Mouse (Mus musculus): ENCODE measurements around the gene Ap4e1. TPM values are rescaled to one million over a fixed set of nuclear protein-coding genes. Genes with fewer than 3 reads are reported as not detected.
"Not testable (repeated sequence)": the region's sequence is repeated elsewhere in the genome, so short reads cannot be mapped to it uniquely, and the experiment has no call there.

The Ap4e1 gene
- polyA plus RNA-seq, 1 experiment = 3.5 TPM

DNA sequence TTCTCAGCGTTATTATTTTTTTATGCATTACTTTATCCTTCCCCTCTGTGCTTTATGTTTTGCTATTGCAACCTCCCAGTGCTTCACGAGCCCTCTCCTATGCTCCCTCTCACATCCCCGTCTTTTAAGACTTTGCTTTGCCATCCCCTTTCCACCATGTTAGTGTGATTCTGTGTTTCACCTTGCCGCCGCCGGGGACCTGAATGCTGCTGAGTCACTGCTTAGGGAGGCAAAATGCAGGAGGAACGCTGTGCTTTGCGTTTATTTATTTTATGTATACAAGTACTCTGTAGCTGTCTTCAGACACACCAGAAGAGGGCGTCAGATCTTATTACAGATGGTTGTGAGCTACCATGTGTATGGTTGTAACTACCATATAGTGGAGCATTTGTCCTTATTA, 69.1 kb downstream of the Ap4e1 start:
- Histone ChIP-seq H3K27me3 (ENCODE audit: control insufficient read depth, insufficient read depth, low read length) (no peaks in the 10 kb centered on the region), H3K36me3 (ENCODE audit: control insufficient read depth, insufficient read depth, low read length) (no peaks in the 10 kb centered on the region), H3K27ac (ENCODE audit: control insufficient read depth, insufficient read depth, low read depth, low read length) (no peak overlapping the region), H3K4me1 (ENCODE audit: control insufficient read depth, insufficient read depth, low read length) (no peaks in the 10 kb centered on the region), H3K4me3 (ENCODE audit: control insufficient read depth, low read depth, low read length) (no peak overlapping the region)
- TF ChIP-seq POLR2A (IDR thresholded peaks at IDR 0.05; ENCODE audit: control insufficient read depth, low read depth, low read length) = no peak
- TF ChIP-seq CTCF (IDR thresholded peaks at IDR 0.05; ENCODE audit: control insufficient read depth, insufficient read depth, insufficient replicate concordance, low read depth, low read length) = no peak

DNA sequence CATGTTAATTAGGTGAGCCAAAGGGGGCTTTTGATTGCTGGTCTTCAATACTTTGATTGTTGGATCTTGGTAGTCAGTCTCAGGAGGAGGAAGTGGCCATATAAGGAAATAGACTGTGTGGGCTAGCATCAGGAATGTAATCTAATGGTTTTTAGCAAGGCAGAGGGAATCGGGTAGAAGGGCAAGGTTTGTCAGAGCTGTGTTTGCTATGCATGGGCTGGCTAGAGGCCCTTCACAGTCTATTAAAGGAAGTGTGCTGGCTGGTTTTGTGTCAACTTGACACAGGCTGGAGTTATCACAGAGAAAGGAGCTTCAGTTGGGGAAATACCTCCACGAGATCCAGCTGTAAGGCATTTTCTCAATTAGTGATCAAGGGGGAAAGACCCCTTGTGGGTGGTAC, 70.5 kb downstream of the Ap4e1 start:
- H3K36me3 ChIP-seq (ENCODE audit: control insufficient read depth, insufficient read depth, low read length); H3K27me3 ChIP-seq (ENCODE audit: control insufficient read depth, insufficient read depth, low read length); H3K4me3 ChIP-seq (ENCODE audit: control insufficient read depth, low read depth, low read length); H3K4me1 ChIP-seq (ENCODE audit: control insufficient read depth, insufficient read depth, low read length); H3K27ac ChIP-seq (ENCODE audit: control insufficient read depth, insufficient read depth, low read depth, low read length): not testable (repeated sequence)

DNA sequence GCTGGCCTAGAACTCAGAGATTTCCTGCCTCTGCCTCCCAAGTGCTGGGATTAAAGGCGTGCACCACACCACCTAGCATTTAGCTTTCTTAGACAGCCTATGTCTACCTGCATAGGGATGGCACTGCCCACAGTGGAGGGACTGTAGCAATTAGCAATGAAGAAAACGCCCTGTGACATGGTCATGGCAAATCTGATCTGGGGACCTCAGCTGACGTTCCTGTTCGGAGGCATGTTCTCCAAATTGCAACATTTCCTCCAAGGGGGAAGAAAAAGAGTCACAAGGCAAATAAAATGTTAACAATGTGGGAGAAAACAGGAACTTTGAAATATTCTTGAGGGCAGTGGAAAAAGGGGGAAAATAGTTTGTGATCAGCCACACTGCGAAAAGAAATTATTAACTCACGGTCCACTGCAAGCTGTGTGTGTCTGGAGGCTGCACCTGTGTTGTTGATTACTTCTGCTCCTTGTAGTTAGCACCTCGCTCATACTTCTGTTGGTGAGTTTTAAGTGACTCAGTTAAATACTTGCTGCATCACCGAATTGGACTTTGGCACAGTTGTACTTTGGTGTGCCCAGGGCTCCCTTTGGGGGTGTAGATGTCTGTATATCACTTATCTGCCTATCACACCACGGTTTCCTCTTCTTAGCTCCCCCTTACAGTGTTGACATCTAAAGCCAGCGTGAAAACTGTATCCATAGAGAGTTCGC, 71.5 kb downstream of the Ap4e1 start:
- H3K27ac ChIP-seq (ENCODE audit: control insufficient read depth, insufficient read depth, low read depth, low read length) = peak overlapping the region; percentile 49
- no peak for TF ChIP-seq CTCF (IDR thresholded peaks at IDR 0.05; ENCODE audit: control insufficient read depth, insufficient read depth, insufficient replicate concordance, low read depth, low read length)
- no peaks in the 10 kb centered on the region for H3K4me1 ChIP-seq (ENCODE audit: control insufficient read depth, insufficient read depth, low read length)
- H3K27me3 ChIP-seq (ENCODE audit: control insufficient read depth, insufficient read depth, low read length) = no peaks in the 10 kb centered on the region
- H3K36me3 ChIP-seq (ENCODE audit: control insufficient read depth, insufficient read depth, low read length) = no peaks in the 10 kb centered on the region
- H3K4me3 ChIP-seq (ENCODE audit: control insufficient read depth, low read depth, low read length) = no peak overlapping the region

DNA sequence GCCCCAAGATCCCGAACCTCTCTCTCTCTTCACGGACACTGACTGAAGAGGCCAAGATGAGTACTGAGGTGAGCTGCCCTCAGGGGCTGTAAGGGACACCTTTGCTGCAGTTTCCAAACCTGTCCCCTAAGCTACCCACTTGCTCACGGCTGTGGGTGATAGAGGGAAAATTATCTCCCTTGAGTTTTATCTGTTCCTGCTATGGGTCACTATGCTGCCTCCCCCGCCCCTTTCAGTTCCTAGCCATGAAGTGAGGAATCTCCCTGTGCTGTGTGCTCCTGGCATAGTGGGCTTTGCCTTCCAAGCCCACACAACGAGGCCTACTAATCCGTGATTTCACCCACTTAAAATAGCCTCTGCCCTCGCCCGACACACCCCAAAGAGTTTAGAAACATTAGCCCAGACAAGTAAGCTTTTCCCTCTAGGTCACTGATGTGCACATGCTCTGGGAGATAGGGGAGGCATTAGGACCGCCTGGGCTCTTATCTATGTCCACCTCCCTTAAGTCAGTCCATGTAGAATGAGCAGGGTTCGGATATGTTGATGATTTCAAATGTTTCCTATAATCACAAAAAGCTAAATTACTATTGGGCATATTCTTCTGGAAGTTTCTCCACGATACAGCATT, 72.2 kb downstream of the Ap4e1 start:
- TF ChIP-seq POLR2A (IDR thresholded peaks at IDR 0.05; ENCODE audit: control insufficient read depth, low read depth, low read length) (no peak), CTCF (IDR thresholded peaks at IDR 0.05; ENCODE audit: control insufficient read depth, insufficient read depth, insufficient replicate concordance, low read depth, low read length) (no peak)
- no peak overlapping the region for H3K4me3 ChIP-seq (ENCODE audit: control insufficient read depth, low read depth, low read length)

DNA sequence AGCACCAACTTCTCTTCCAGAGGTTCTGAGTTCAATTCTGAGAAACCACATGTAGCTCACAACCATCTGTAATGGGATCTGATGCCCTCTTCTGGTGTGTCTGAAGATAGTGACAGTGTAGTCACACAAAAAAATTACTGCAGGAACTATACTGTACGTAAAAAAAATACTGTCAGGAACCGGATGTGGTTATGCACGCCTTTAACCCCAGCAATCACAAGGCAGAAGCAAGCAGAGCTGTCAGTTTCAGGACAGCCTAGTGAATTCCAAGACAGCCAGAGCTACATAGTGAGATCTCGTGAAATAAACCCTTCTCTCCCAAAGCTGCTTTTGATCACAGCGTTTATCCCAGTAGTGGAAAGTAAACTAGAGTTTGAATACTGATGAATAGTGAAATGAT, 77.7 kb downstream of the Ap4e1 start:
- Histone ChIP-seq H3K27me3 (ENCODE audit: control insufficient read depth, insufficient read depth, low read length) (no peaks in the 10 kb centered on the region), H3K4me3 (ENCODE audit: control insufficient read depth, low read depth, low read length) (no peak overlapping the region), H3K4me1 (ENCODE audit: control insufficient read depth, insufficient read depth, low read length) (no peaks in the 10 kb centered on the region), H3K27ac (ENCODE audit: control insufficient read depth, insufficient read depth, low read depth, low read length) (no peak overlapping the region), H3K36me3 (ENCODE audit: control insufficient read depth, insufficient read depth, low read length) (no peaks in the 10 kb centered on the region)
- no peak for TF ChIP-seq CTCF (IDR thresholded peaks at IDR 0.05; ENCODE audit: control insufficient read depth, insufficient read depth, insufficient replicate concordance, low read depth, low read length)
- TF ChIP-seq POLR2A (IDR thresholded peaks at IDR 0.05; ENCODE audit: control insufficient read depth, low read depth, low read length) = no peak

More for the DNA sequence above, 72.2 kb downstream of the Ap4e1 start:
- no peaks in the 10 kb centered on the region for H3K36me3 ChIP-seq (ENCODE audit: control insufficient read depth, insufficient read depth, low read length)
- no peaks in the 10 kb centered on the region for H3K4me1 ChIP-seq (ENCODE audit: control insufficient read depth, insufficient read depth, low read length)
- no peak overlapping the region for H3K27ac ChIP-seq (ENCODE audit: control insufficient read depth, insufficient read depth, low read depth, low read length)
- H3K27me3 ChIP-seq (ENCODE audit: control insufficient read depth, insufficient read depth, low read length) = no peaks in the 10 kb centered on the region

DNA sequence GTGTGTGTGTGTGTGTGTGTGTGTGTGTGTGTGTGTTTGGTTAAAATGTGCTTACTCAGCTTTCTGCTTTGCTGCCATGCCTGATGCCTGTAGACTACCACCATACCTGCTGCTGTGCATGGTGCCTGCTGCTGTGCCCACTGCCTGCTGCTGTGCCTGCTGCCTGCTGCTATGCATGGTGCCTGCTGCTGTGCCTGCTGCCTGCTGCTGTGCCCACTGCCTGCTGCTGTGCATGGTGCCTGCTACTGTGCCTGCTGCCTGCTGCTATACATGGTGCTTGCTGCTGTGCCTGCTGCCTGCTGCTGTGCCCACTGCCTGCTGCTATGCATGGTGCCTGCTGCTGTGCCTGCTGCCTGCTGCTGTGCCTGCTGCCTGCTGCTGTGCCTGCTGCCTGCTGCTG, 81.6 kb downstream of the Ap4e1 start:
- H3K27ac ChIP-seq (ENCODE audit: control insufficient read depth, insufficient read depth, low read depth, low read length); H3K4me1 ChIP-seq (ENCODE audit: control insufficient read depth, insufficient read depth, low read length); H3K27me3 ChIP-seq (ENCODE audit: control insufficient read depth, insufficient read depth, low read length); H3K4me3 ChIP-seq (ENCODE audit: control insufficient read depth, low read depth, low read length); H3K36me3 ChIP-seq (ENCODE audit: control insufficient read depth, insufficient read depth, low read length): not testable (repeated sequence)

DNA sequence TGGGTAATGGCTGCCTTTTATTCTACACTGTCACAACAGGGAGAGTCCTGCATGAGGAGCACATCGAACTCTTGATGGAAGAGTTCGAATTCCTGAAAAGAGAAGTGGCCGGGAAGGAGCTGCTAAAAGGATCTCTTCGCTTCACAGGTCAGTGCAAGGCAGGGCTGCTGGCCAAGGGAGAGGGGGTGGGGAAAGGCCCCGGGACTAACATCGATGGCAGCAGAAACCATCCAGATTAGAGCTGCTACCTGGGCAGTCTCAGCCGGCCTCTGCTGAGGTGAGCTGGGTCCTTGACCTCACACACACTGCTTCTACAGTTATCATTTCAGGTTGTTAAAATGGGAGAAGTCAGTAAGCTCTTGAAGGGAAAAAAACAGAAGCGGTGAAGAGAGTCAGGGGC, 83.5 kb downstream of the Ap4e1 start:
- Histone ChIP-seq H3K27ac (ENCODE audit: control insufficient read depth, insufficient read depth, low read depth, low read length) (no peak overlapping the region), H3K4me3 (ENCODE audit: control insufficient read depth, low read depth, low read length) (no peak overlapping the region), H3K36me3 (ENCODE audit: control insufficient read depth, insufficient read depth, low read length) (no peaks in the 10 kb centered on the region), H3K27me3 (ENCODE audit: control insufficient read depth, insufficient read depth, low read length) (no peaks in the 10 kb centered on the region), H3K4me1 (ENCODE audit: control insufficient read depth, insufficient read depth, low read length) (no peaks in the 10 kb centered on the region)
- TF ChIP-seq CTCF (IDR thresholded peaks at IDR 0.05; ENCODE audit: control insufficient read depth, insufficient read depth, insufficient replicate concordance, low read depth, low read length) = no peak
- no peak for TF ChIP-seq POLR2A (IDR thresholded peaks at IDR 0.05; ENCODE audit: control insufficient read depth, low read depth, low read length)

DNA sequence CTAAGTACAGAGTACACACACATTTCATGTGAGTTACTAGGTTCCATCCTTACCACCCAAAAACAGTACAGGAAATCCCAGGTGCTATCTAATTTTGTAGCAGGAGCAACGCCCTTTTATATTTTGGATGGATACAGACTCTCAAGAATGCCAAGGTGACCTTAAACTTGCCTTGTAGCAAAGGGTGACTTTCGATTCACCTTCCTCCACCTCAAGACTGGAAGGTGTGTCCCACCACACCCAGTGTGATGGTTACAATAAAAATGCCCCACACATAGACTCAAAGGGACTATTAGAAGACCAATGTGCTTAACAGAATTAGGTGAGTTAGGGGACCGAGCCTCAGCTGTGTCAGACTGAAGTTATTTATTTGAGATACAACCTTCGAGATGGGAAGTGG, 100.5 kb downstream of the Ap4e1 start:
- Histone ChIP-seq H3K36me3 (ENCODE audit: control insufficient read depth, insufficient read depth, low read length) (no peaks in the 10 kb centered on the region; the same call in none of the 2 replicates), H3K27me3 (ENCODE audit: control insufficient read depth, insufficient read depth, low read length) (no peaks in the 10 kb centered on the region), H3K27ac (ENCODE audit: control insufficient read depth, insufficient read depth, low read depth, low read length) (no peak overlapping the region), H3K4me3 (ENCODE audit: control insufficient read depth, low read depth, low read length) (no peak overlapping the region), H3K4me1 (ENCODE audit: control insufficient read depth, insufficient read depth, low read length) (no peaks in the 10 kb centered on the region)
- TF ChIP-seq CTCF (IDR thresholded peaks at IDR 0.05; ENCODE audit: control insufficient read depth, insufficient read depth, insufficient replicate concordance, low read depth, low read length) (no peak), POLR2A (IDR thresholded peaks at IDR 0.05; ENCODE audit: control insufficient read depth, low read depth, low read length) (no peak)

Other genes starting within 250 kb of the Ap4e1 start
- gene Usp50, start 225.2 kb upstream of the Ap4e1 start, polyA plus RNA-seq (2012; rRNA removed) = 198 and 223 TPM in 2 replicates
- 3.1 and 6.2 TPM in 2 replicates for gene Trpm7, start 132.5 kb upstream of the Ap4e1 start, polyA plus RNA-seq (2012; rRNA removed)
- 13.8 and 19.8 TPM in 2 replicates for gene Sppl2a, start 75.5 kb upstream of the Ap4e1 start, polyA plus RNA-seq (2012; rRNA removed)
- gene Blvra, start 61.9 kb downstream of the Ap4e1 start, polyA plus RNA-seq (2012; rRNA removed) = 4.2 and 6.5 TPM in 2 replicates
- 6.0 and 6.1 TPM in 2 replicates for gene Ncaph, start 125.2 kb downstream of the Ap4e1 start, polyA plus RNA-seq (2012; rRNA removed)
- gene Itpripl1, start 134.7 kb downstream of the Ap4e1 start, polyA plus RNA-seq (2012; rRNA removed) = 42.2 and 44.2 TPM in 2 replicates
- 6.4 and 8.1 TPM in 2 replicates for gene 1810024B03Rik, start 199.6 kb downstream of the Ap4e1 start, polyA plus RNA-seq (2012; rRNA removed)
- gene Snrnp200, start 199.7 kb downstream of the Ap4e1 start, polyA plus RNA-seq (2012; rRNA removed) = 45.6 and 45.7 TPM in 2 replicates
- 24.7 and 28.7 TPM in 2 replicates for gene Ciao1, start 239.1 kb downstream of the Ap4e1 start, polyA plus RNA-seq (2012; rRNA removed)
- gene Tmem127, start 239.2 kb downstream of the Ap4e1 start, polyA plus RNA-seq (2012; rRNA removed) = 54.2 and 64.2 TPM in 2 replicates

Measured in testis, adult 2 months (tissue).